Mouse (Mus musculus): ENCODE measurements around the gene Tnn. TPM values are rescaled to one million over a fixed set of nuclear protein-coding genes. Genes with fewer than 3 reads are reported as not detected.

Gene Tnn
- total RNA-seq, 1 experiment from 2014 or later, result 0.24 TPM

- DNase-seq, result no peak
Measured at GRCm38 (mm10) chr1:160043271-160043975, 110.0 kb downstream of the Tnn start.

- DNase-seq, result no peak
Measured at GRCm38 (mm10) chr1:160042351-160042750, 111.0 kb downstream of the Tnn start.

- no peak for DNase-seq
Measured at GRCm38 (mm10) chr1:160041264-160041775, 112.1 kb downstream of the Tnn start.

GRCm38 (mm10) chr1:160039951-160040645, 113.3 kb downstream of the Tnn start:
- no peak for DNase-seq

GRCm38 (mm10) chr1:160036996-160037521, 116.3 kb downstream of the Tnn start:
- no peak for DNase-seq

- no peak for DNase-seq
Measured at GRCm38 (mm10) chr1:160035561-160035960, 117.8 kb downstream of the Tnn start.

Other genes with a start within 250 kb of the Tnn start
- 6.7 and 8.7 TPM in 2 replicates for gene 4930523C07Rik, start 109.2 kb downstream of the Tnn start, total RNA-seq (2021)
- 73.0 and 98.2 TPM in 2 replicates for gene Mrps14, start 41.6 kb upstream of the Tnn start, total RNA-seq (2021)
- 81.3 and 101 TPM in 2 replicates for gene Cacybp, start 59.3 kb upstream of the Tnn start, total RNA-seq (2021)

All from adrenal gland, postnatal 25 days (tissue).